Mouse (Mus musculus) cerebral cortex, adult 2 months (tissue): Measurements from ENCODE around the gene Chrdl2.

Experiments
- WGBS: fragments of 180-500 bp; shearing (Covaris S2); methylation state at CpG from one replicate; pipeline ENCODE4 v1.1.7; 2018; 5-methylcytosine and 5-hydroxymethylcytosine counted together

Gene Chrdl2

DNA sequence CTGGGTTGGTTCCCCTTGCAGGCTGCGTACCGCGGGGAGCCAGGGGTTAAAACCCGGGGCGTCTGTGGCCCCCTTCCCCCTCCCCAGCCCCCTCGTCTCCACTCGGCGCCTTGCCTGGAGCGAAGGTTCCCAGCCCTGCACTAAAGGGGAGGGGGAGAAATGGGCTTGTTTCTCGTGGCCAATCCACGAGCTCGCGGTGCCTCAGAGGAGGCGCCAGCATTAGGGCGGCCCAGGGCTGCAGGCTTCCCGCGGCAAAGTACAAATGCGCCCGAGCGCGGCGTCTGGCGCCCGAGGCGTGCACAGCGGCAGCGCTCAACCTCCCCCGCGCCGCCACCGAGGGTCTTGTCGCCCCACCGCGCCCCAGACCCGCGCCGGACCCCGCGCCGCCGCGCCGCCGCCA is at the start of gene Chrdl2:
Gene Chrdl2, plus strand, starts transcription at position 383 of the 400 bp plus-strand sequence.
- 1% methylated on average over 43 of the region's 44 CpGs for WGBS

DNA sequence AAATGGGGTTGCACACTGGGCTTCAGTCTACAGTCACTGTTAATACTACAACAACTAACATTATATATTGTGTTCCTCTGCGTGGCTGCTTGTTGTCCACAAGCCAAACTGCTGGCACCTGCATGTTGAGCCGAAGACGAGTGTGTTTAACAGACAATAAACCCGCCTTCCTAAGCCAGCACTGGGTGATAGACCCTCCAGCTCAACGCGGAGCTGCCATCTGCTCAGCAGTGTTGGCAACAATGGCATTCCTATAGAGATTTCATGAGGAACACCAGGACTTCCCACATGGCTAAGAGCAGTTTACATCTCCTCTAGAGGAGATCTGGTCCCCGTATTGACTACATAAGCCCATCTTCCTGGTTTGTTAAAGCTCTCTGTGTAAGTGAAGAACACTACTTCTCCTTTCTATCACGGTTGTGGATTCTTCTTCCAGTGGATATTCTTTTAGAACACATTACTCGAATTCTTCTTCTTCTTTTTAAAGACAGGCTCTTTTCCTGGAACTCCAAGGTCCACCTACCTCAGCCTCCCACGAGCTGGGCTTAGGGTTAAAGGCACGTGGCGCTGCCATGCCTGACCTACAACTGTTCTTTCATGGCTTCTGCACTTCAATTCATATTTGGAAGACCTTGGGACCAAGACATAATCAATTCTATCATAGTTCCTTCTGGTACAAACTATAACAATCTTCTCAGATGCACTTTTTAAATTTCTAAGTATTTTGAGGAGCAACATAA is 48.6 kb upstream of the Chrdl2 start:
- 39% methylated on average over 12 of the region's 12 CpGs for WGBS

DNA sequence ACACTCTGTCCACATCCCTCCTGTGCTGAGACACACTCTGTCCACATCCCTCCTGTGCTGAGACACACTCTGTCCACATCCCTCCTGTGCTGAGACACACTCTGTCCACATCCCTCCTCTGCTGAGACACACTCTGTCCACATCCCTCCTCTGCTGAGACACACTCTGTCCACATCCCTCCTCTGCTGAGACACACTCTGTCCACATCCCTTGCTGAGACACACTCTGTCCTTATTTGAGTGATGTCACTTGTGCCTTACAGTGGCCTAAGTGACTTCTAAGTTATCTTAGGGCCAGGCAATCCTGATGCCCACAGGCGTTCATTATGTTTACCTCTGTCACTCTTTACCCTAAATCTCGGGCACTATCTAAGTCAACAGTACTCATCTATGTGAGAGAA is 45.4 kb upstream of the Chrdl2 start:
- 69% methylated on average over 2 of the region's 2 CpGs for WGBS

DNA sequence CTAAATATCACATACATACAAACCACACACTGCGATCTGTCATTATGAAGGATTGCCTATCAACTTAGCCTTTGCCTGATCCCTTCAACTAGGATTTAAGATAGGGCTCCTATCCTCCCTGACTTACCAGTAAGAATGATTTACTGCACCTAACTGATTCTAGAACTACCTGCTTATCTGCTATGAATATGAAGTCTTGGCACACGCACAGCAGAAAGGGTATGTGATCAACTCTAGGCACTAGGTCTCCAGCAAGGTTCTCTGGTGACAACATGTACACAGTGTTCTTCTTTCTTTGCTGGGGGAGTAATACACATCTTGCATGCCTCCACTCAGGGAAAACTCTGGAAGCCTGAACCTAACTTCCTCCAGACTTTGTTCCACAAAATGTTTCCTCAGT is 44.5 kb upstream of the Chrdl2 start:
- WGBS = 83% methylated on average over 2 of the region's 2 CpGs

DNA sequence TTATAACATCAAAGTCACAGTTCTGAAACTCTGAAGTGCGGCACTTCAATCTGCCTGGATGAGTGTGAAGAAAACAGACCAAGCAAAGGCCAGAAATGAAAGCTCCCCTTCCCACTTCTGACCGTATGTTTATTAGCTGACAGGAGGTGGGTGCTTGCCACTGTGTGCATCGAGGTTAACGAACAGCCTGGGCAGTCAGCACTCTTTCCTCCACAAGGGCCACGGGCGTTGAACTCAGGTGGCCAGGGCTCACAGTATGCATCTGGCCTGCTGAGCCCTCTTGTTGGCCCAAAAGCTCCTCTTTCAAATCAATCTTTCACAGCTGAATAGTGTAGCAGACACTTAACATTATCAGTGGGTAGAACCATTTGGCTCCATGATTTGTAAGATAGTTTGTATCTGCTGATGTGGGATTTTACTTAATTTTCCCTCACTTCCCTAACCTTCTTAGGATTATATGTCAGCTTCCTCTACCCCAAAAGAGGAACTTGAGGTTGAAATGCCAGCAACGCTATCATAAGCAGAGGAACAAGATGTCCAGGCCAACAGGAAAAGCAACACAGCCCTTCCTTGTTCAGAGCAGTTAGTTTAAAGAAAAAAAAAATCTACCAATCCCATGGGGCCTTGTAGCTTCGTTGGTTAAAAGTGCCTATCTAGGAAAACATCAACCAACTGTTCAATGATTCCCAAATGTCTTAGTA is 43.3 kb upstream of the Chrdl2 start:
- 38% methylated on average over 8 of the region's 8 CpGs for WGBS

DNA sequence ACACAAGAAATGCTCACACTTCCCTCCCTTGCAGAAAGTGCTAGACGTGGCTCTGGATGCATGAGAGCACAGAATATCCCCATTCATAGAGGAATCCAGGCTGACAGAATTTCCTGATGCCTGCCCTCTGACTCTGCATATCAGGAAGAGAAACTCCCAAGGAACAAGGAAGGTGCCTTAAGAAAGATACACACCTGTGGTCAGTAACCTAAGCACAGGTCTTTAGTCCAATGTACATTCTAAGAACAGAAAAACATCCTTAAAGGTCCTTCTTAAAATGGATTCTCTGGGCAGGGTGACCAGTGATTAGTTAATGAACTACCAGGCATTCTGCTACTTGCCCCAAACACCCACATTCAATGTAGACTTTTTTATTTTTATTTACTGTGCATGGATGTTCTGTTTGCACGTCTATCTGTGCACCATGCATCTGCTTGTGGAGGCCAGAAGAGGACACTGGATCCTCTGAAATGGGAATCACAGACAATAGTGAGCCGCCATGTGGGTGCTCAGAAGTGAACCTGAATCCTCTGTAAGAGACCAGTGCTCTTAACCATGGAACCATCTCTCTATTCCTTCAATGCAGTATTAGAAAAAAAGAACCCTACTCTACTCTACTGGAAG is 42.6 kb upstream of the Chrdl2 start:
- 52% methylated on average over 3 of the region's 3 CpGs for WGBS

DNA sequence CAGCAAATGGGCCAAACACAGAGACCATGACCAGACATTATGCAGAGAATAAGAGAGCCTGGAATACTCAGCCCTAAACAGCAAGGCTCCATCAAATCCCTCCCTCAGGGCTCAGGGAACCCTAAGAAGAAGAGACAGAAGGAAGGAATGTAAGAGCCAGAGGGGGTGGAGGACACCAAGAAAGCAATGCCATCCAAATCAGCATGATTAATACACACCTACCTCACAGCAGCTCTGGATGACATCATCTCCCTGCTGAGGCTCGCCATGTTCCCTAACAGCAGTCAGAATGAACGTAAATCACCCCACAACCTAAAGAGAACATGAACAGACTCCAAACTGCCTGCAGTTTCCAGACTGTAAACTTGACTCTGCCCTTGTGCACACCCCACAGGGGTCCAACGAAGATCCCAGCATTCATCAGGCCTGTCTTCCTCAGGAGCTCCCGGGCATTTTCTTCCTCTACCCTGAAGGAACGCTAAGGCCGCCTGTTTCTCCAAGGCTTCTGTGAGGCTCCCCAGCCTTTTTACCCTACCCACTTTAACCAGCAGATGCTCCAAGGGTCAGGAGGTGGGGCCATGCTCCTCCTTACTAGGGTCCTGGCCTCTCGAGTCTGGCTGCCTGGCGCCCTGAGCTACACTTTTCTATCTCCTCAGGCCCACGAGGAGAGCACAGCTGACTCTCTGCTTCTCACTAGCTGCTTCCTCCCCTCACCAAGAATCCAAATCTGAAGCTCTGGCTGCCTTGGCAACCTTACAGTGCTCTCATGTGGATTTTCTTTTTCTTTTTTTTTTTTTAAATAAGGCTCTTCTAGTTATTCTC is 40.7 kb upstream of the Chrdl2 start:
- 23% methylated on average over 9 of the region's 9 CpGs for WGBS

DNA sequence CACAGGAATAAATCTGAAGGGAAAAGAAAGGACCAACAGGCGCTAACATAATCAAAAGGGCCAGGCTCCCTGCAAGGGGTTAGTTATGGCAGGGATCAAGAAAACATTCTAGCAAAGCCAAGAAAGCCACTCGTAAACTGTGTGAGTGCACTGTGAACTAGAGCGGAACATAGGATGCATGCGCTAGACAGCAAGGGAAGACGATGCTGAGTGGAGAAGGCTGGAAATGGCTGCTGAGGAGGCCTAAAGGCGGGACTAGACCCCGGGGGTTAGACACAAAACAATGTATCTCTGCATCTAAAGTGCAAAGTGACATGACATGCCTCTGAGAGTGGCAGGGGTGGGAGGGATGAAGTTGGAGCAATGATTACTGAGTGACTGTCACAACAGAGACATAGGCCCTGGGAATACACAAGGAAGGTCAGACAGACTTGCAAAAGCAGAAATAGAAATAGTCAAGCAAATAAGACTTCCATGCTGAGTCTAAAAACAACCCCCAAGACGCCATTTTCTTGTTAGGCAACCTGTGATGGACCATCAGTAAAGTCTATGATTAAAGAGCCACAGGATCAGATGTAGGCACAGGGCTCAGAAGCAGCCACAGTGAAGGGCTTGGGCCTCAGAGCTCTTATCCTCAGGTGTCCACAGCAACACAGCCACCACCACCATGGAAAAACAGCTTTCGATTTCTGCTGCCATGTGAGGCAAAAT is 39.8 kb upstream of the Chrdl2 start:
- WGBS = 38% methylated on average over 9 of the region's 9 CpGs

DNA sequence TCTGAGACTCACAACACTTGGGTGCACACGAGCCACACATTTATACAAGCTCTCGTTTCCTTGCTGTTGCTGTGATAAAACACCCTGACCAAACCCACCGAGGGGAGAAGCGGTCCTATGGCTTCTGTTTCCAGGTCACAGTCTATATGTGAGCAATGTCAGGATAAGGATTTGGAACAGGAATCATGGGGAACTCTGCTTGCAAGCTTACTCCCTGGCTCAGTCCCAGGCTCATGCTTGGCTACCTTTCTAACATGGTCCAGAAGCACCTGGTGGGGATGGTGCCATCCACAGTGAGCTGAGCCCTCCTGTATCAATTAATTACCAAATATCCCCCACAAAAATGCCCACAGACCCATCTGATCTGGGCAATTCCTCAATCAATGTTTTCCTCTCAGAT is 36.8 kb upstream of the Chrdl2 start:
- 49% methylated on average over 4 of the region's 4 CpGs for WGBS

DNA sequence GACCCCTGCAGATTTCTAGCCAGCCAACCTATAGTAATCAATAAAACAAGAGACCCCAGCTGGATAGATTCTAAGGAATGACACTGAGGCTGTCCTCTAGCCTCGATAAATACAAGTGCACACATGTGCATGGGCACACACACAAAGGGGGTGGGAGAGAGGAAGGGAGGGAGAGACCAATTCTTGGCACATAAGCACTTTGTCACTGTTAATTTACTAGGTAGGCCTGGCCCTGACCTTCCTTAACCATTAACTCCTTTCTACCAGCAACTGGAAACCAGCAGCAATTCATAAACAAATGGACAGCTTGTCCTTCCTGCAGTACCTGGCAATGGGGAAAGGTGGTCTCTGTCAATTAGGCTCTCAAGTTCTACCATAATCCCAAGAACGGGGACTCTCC is 34.0 kb upstream of the Chrdl2 start:
- 74% methylated on average over 2 of the region's 2 CpGs for WGBS

DNA sequence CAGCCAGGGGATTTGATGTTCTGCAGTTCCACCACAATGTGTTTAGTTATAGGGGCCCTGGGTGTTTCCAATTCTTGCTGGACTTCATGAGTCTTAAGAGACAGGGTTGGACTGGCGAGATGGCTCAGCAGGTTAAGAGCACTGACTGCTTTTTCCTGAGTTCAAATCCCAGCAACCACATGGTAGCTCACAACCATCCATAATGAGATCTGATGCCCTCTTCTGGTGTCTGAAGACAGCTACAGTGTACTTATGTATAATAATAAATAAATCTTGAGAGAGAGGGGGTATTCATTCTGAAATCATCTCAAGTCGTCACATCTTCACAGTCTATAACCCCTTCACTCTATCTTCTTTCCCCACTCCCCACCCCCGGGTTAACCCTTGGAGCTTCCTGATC is 33.1 kb upstream of the Chrdl2 start:
- WGBS = 91% methylated on average over 3 of the region's 3 CpGs

DNA sequence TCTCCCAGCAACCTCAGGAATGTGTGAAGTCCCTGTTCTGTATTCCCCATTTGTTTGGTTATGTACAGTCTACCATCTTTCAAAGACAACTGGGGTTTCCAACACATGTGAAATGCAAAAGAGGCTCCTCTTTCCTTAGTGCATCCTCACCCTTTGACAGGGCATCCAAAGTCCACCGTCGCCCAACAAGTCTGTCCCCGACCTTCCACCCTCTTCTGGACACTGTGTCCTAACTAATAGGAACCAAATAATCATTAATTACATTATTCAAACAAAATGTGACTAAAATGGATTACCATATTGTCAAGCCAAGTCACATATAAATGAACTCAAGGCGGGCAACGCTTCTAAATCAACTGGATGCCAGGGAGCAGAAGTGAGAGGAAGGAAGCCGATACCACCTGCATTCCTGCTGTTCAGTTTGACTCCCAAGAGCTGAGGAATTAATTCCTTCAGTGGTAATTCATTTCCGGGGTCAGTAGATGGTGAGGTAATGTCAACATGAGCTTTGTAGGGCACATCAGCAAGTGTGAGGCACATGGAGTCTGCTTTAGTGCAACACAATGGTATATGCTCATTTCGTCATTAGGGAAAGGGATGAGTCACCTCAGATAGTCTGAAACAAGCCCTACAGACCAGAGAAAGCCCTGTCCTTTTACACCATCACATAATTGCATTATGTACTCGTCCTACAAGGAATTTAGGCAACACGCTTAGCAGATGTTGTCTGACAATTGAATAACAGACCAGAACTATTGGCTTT is 31.6 kb upstream of the Chrdl2 start:
- WGBS = 79% methylated on average over 10 of the region's 10 CpGs

DNA sequence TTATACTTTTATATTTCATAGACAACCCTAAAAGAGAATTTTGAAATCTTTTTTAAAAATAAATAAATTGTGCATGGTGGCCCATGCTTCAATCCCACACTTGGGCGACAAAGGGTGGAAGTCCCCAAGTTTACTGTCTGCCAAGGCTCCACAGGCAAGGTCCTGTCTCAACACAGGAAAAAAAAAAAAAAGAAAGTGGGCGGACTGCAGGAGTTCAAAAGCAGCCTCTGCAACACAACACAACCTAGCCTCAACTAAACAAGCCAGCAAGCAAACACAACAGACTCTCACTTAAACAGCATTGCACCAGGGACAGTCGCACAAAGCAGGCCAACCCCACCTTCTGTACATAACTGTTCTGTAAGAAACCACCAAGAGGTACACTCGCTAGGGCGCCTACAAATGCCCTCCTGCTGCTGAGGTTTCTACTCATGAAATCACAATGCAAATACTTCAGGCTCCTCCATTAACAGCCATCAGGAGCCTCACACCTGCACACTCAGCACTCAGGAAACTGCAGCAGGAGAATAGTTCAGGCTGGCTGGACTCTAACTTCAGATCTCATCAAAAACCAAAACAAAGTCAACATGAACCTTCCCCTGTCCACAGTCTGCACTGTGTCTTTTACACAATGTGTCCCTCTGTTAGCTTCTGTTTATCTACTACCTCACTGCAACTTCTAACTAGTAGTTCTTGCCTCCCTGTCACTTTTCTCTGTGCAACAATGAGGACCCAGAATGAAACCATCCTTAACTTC is 30.0 kb upstream of the Chrdl2 start:
- WGBS = 72% methylated on average over 5 of the region's 5 CpGs

DNA sequence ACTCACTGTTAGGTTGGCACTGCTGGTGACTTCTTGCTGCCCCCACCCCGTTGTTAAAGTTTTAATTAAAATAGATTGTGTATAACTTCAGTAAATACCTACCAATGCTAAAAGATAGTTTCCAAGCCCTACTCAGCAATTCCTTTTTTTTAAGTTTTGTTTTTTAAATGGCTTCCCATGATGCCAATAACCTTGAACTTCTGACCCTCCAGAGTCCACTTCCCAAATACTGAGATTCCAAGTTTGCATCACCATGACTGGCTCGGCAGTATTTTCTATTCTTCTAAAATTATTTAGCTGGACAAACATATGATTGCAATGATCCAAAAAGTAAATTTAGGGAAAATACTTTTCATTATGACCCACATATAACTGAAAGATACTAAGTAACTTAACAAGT is 27.9 kb upstream of the Chrdl2 start:
- WGBS = 72% methylated on average over 2 of the region's 2 CpGs

DNA sequence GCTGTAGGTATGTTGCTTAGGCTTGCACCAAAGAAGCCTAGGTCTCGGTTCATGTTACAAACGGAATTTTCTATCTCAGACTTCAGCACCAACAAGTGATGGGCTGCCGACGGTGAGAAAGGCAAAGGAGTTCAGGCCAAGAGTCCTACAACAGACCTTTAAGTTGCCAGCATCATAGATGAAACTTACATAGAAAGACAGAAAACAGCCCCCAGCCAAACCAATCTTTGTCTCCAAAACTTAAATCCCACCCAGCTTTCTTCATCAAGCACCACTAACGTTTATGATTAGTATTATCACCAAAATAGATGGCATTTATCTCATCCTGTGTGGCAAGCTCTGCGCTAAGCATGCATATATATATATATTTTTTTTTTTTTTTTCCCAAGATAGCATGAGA is 26.9 kb upstream of the Chrdl2 start:
- WGBS = 12% methylated on average over 6 of the region's 6 CpGs

DNA sequence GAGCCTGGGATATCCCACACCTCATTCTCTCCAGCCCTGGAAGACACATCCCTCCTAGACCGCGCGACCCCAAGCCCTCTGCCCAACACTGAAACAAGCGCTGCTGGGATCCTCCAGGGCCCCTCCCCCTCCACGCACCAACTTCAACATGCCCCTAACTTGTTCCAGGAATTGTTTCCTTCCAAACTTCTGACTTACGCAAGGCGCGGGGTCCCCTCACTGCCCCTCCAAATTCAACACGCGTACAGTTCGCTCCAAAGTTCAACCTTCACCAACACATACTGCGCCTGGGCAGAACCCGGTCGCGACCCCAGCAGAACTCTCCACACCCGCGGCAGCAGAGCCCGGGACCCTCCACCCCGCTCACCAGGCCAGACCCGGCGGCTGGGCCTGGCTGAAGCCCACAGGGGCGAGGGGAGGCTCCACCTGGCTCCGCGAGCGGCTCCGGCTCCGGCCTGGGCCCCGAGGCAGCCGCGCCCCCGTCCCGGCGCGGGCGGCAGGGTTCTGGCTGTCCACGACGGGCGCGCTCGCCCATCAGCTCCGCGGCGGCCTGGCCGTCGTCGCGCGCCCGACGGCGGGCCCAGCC is 26.3 kb upstream of the Chrdl2 start:
- WGBS = under 1% methylated on average over 51 of the region's 51 CpGs

DNA sequence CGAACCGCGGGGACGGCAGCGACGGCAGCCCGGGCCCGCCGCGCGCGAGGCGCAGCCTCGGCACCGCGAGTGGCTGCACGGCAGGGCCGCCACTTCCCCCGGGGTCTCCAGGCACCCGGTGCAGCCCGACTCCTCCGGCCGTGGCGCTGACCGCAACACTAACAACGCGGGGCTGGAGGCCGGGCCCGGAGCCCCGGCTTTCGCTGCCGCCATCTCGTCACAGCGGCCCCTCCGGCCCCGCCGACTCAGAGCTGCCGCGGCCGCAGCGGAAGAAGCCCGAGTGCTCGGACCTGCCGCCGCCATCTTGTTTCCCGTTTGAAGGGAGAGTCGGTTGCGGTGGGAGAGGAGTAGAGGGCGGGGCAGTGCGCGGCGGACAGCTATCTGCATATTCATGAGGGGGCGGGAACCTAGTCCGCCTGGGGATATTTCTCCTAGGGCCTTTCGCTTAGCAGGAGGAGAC is 25.8 kb upstream of the Chrdl2 start, which contains the start of gene Rnf169:
Gene Rnf169, minus strand, starts transcription at position 317 of the 460 bp plus-strand sequence.
- under 1% methylated on average over 55 of the region's 55 CpGs for WGBS

DNA sequence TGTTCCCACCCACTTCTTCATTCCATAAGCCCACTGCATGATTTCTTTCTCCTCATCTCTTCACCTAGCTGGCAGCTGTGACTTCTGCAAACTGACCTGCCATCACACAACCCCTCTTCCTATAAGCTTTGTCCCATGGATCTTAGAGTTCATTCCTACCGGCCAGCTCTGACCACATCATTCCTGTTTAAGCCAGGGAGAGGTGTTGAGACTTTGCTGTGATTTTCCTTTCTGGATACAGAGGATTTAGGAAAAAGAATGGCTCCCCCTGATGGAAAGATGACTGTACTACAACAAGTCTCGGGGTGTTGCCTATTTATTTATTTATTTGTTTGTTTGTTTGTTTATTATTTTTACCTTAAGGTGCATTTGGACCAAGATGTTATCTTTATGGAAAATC is 24.7 kb upstream of the Chrdl2 start:
- under 1% methylated on average over 2 of the region's 2 CpGs for WGBS
